Mouse (Mus musculus) hindbrain, embryonic 10.5 days (tissue): ENCODE results near the gene Prf1. TPM values are rescaled to one million over a fixed set of nuclear protein-coding genes. Genes with fewer than 3 reads are reported as not detected.

Experiments
- DNase-seq: peaks from one replicate; pipeline ENCODE4 v3.0.0-alpha.2; 2017; ENCODE audit warnings: low spot score
- H3K27ac ChIP-seq: fragments of 300-500 bp; sonication (generic); 2 replicates; pipeline ENCODE4 v1.5.1; 2016; ENCODE audit warnings: mild to moderate bottlenecking, moderate library complexity
- H3K27me3 ChIP-seq: fragments of 300-500 bp; sonication (generic); 2 replicates; pipeline ENCODE4 v1.6.1; 2016; ENCODE audit warnings: mild to moderate bottlenecking; ENCODE audit not compliant: poor library complexity, insufficient read depth, severe bottlenecking
- H3K36me3 ChIP-seq: fragments of 300-500 bp; sonication (generic); 2 replicates; pipeline ENCODE4 v1.6.1; 2016; ENCODE audit warnings: mild to moderate bottlenecking, moderate library complexity
- H3K4me1 ChIP-seq: fragments of 300-500 bp; sonication (generic); replicated peaks from 2 replicates; pipeline ENCODE4 v1.6.1; 2016; ENCODE audit warnings: mild to moderate bottlenecking
- H3K4me3 ChIP-seq: fragments of 300-500 bp; sonication (generic); 2 replicates; pipeline ENCODE4 v1.5.1; 2016; ENCODE audit warnings: mild to moderate bottlenecking, moderate library complexity
- H3K9me3 ChIP-seq: fragments of 300-500 bp; sonication (generic); 2 replicates; pipeline ENCODE4 v1.6.1; 2016; ENCODE audit warnings: mild to moderate bottlenecking, moderate library complexity
- WGBS: fragments of 180-500 bp; shearing (Covaris S2); methylation state at CpG from one replicate; pipeline ENCODE4 v1.1.7; 2016; 5-methylcytosine and 5-hydroxymethylcytosine counted together
- polyA plus RNA-seq: library from polyadenylated mRNA; unstranded; fragments of >200 nt; fragmentation: Nextera tagmentation; extraction: Ambion mirVana; gene quantifications from 2 replicates; pipeline ENCODE4 v1.2.1, GENCODE M21; 2016

The Prf1 gene
- polyA plus RNA-seq, 1 experiment from 2014 or later = not detected

DNA sequence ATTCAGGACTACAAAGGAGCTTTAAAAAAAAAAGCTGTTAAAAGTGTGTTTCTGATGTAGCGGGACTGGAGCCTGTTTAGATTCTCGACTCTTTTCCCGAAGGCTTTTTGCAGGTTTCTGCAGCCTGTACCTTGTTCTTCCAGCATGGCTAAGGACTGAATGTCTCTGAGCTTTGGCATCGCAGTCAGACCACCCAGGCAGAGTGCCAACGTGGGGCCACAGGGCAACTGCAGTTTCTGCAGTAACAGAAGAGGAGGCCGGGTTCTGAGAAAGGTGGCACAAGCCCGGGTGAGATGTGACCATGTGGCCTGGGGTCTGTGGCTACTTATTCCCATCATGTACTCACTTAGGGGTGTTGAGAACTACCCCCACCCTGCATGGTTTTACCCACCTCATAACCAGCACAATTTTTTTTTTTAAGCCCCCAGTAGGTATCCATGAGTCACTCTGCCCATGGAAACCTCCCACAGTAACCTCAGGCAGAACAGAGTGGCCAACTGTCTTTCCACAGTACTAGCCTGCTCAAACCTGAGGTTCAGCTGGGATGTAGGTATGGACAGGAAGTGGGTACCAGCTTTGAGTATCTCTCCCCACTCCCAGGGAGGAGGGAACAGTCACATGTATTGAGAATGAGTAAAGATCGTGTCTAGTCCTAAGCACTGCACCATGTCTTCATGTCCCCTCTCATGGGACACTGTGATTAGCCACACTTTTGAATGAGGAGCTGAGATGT lies 754 bp upstream of the Prf1 start:
- H3K27ac ChIP-seq = no peak overlapping the region
- no peaks in the 10 kb centered on the region for H3K9me3 ChIP-seq
- no peak for DNase-seq
- 88% methylated on average over 8 of the region's 8 CpGs for WGBS
- no peak overlapping the region for H3K4me3 ChIP-seq
- no peaks in the 10 kb centered on the region for H3K27me3 ChIP-seq
- H3K36me3 ChIP-seq = no peaks in the 10 kb centered on the region
- H3K4me1 ChIP-seq = no peaks in the 10 kb centered on the region

DNA sequence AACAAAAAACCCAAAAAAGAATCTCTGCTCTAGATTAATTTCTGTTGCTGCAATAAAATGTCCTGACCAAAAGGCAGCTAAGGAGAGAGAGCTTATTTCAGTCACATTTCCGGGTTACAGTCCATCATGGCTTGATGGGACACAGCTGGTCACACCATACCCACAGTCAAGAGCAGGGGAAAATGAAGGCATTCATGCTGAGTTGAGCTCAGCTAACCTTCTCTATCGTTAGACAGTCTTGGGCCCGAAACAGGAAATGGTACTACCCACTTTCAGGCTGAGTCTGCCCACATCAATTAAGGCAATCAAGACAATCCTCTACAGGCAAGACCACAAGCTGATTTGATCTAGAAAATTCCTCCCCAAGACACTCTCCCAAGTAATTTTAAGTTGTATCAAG lies 3.4 kb downstream of the Prf1 start:
- DNase-seq = no peak
- Histone ChIP-seq H3K4me3 (no peak overlapping the region), H3K9me3 (no peaks in the 10 kb centered on the region), H3K4me1 (no peaks in the 10 kb centered on the region), H3K27me3 (no peaks in the 10 kb centered on the region), H3K27ac (no peak overlapping the region), H3K36me3 (no peaks in the 10 kb centered on the region)
- 90% methylated on average over 3 of the region's 3 CpGs for WGBS

- no peak overlapping the region for H3K27ac ChIP-seq
- DNase-seq = no peak
- no peaks in the 10 kb centered on the region for H3K36me3 ChIP-seq
- peaks cover 13% of the 10 kb centered on the region for H3K4me1 ChIP-seq
- H3K9me3 ChIP-seq = no peaks in the 10 kb centered on the region
- H3K4me3 ChIP-seq = no peak overlapping the region
- 89% methylated on average over 6 of the region's 6 CpGs for WGBS
- no peaks in the 10 kb centered on the region for H3K27me3 ChIP-seq
Measured at GRCm38 (mm10) chr10:61304046-61304445, 6.4 kb downstream of the Prf1 start.

DNA sequence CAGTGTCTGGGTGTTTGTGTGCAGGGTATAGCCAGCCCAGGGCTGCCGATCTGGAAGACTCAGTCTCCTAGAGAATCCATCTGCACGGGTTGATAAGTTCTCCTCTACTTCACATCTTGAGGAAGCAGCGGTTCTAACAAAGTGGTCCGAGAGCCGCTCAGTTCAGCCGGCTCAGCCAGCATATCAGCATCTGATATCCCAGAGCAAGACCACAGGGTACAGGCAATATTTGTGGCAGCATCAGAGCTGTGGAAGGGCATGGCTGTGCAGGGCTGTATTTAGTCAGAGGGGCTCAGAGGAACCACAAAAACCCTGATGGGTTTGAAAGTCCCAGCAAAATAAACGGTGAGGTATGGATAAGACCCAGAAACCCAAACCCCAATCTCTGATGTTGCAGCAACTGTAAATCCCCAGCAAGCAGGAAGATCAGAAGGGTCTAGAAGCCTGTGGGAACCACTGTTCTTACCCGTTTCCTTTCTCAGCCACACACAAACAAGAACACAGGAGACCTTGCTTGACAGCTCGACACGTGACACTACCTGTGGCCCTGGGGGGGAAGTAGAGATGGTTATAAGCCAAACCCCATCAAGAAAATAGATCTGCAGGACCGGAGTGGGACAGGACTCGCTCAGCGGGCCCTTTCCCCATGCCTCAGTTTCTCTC lies 8.4 kb downstream of the Prf1 start:
- 0 out of 2 replicates have a peak overlapping the region, but pooled peaks have one; percentile 29 for H3K27ac ChIP-seq
- H3K9me3 ChIP-seq = no peaks in the 10 kb centered on the region
- 83% methylated on average over 13 of the region's 13 CpGs for WGBS
- DNase-seq = no peak
- peaks cover 20% of the 10 kb centered on the region for H3K4me1 ChIP-seq
- no peaks in the 10 kb centered on the region for H3K27me3 ChIP-seq
- no peak overlapping the region for H3K4me3 ChIP-seq
- H3K36me3 ChIP-seq = no peaks in the 10 kb centered on the region

DNA sequence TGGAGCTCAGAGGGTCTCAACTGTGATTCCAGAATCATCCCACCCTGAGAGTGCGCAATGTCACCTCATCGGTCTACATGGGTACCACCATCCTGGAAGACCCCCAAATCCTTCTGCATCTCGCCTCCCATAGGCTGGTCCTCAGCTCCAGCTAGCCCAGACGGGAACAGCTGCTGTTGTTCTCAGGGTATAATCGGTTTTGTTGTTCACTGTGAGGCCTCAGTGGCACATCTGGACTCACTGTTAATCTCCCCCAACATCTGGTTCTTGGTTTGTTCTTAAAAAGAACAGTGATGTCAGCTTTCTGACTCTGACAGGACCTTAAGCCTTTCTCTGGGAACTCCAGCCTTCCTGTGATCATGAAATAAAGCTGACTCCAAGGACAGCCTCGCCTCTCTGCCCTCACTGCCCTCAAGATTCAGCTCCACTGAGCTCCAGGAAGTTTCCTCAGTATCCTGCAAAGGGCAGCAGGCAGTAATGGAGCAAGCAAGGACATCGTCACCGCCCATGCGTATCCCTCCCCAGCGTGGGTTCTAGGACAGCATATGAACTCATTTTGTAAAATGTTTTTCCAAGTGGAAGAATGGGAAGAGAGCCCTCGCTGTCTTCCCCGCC lies 11.2 kb downstream of the Prf1 start:
- Histone ChIP-seq H3K27ac (no peak overlapping the region), H3K9me3 (no peaks in the 10 kb centered on the region), H3K36me3 (no peaks in the 10 kb centered on the region), H3K27me3 (no peaks in the 10 kb centered on the region), H3K4me3 (no peak overlapping the region), H3K4me1 (peaks cover 33% of the 10 kb centered on the region)
- 57% methylated on average over 12 of the region's 12 CpGs for WGBS
- no peak for DNase-seq

DNA sequence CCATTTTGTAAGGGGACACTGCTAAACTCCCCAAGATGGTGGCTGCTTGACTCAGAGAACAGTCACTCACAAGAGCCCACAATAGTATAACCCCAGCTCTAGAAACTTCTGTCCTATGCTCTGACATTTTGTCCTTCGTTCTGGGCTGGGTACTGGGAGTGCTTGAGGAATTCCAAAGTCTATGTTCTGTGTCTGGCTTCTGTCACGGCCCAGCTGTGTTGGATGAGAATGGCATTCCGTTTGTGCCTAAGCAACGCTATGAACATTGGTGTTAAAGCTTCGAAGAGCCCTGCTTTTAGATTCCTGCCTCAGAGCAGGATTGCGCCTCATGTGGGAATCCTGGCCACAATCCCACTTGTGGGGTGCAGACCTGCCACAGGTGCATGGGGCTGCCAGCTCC lies 14.5 kb downstream of the Prf1 start:
- 86% methylated on average over 6 of the region's 6 CpGs for WGBS

DNA sequence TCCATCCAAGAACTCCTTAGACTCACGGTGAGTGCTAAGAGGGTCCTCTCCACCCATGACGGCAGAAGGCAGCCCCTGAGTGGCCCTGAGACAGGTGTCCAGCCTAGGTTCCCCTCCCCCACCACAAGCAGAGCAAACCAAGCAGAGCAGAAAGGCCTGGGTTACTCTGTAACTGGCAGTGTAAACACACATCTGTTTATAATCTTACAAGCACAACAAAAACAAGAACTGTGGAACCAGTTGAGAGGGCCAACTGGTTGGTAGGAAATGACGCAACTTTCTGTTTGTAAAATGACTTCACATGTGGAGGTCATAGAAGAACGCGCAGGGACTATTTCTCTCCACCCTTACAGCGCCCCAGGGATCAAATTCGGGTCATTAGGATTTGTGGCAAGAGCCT lies 15.1 kb downstream of the Prf1 start:
- Histone ChIP-seq H3K4me3 (no peak overlapping the region), H3K4me1 (peaks cover 42% of the 10 kb centered on the region), H3K36me3 (no peaks in the 10 kb centered on the region), H3K27me3 (no peaks in the 10 kb centered on the region), H3K27ac (no peak overlapping the region), H3K9me3 (no peaks in the 10 kb centered on the region)
- DNase-seq = no peak
- 65% methylated on average over 7 of the region's 7 CpGs for WGBS

More for the DNA sequence above, 14.5 kb downstream of the Prf1 start:
- Histone ChIP-seq H3K4me1 (peaks cover 42% of the 10 kb centered on the region), H3K27ac (no peak overlapping the region), H3K4me3 (no peak overlapping the region), H3K9me3 (no peaks in the 10 kb centered on the region), H3K36me3 (no peaks in the 10 kb centered on the region), H3K27me3 (no peaks in the 10 kb centered on the region)
- no peak for DNase-seq

GRCm38 (mm10) chr10:61313750-61314149 lies 16.1 kb downstream of the Prf1 start:
- H3K9me3 ChIP-seq = no peaks in the 10 kb centered on the region
- no peak overlapping the region for H3K4me3 ChIP-seq
- H3K27me3 ChIP-seq = no peaks in the 10 kb centered on the region
- DNase-seq = no peak
- peaks cover 36% of the 10 kb centered on the region for H3K4me1 ChIP-seq
- H3K27ac ChIP-seq = no peak overlapping the region
- 63% methylated on average over 7 of the region's 7 CpGs for WGBS
- peaks cover 9% of the 10 kb centered on the region; the same call in 1 of the 2 replicates for H3K36me3 ChIP-seq

GRCm38 (mm10) chr10:61315324-61315880 lies 17.8 kb downstream of the Prf1 start:
- peaks cover 26% of the 10 kb centered on the region for H3K4me1 ChIP-seq
- peaks cover 24% of the 10 kb centered on the region for H3K36me3 ChIP-seq
- H3K9me3 ChIP-seq = no peaks in the 10 kb centered on the region
- no peaks in the 10 kb centered on the region for H3K27me3 ChIP-seq
- H3K4me3 ChIP-seq = no peak overlapping the region
- DNase-seq = no peak
- WGBS = 14% methylated on average over 9 of the region's 9 CpGs
- no peak overlapping the region for H3K27ac ChIP-seq

GRCm38 (mm10) chr10:61318527-61318926 lies 20.9 kb downstream of the Prf1 start:
- Histone ChIP-seq H3K27me3 (no peaks in the 10 kb centered on the region), H3K27ac (no peak overlapping the region), H3K4me3 (no peak overlapping the region), H3K4me1 (peaks cover 15% of the 10 kb centered on the region), H3K9me3 (0 out of 2 replicates have a peak, but pooled peaks cover 6% of the 10 kb centered on the region), H3K36me3 (peaks cover 54% of the 10 kb centered on the region)
- 92% methylated on average over 3 of the region's 3 CpGs for WGBS
- DNase-seq = no peak

GRCm38 (mm10) chr10:61324717-61325116 lies 27.1 kb downstream of the Prf1 start:
- peaks cover 50% of the 10 kb centered on the region for H3K36me3 ChIP-seq
- no peak overlapping the region for H3K27ac ChIP-seq
- WGBS = 75% methylated on average over 8 of the region's 8 CpGs
- no peak for DNase-seq
- H3K27me3 ChIP-seq = no peaks in the 10 kb centered on the region
- 0 out of 2 replicates have a peak, but pooled peaks cover 6% of the 10 kb centered on the region for H3K9me3 ChIP-seq
- peaks cover 38% of the 10 kb centered on the region for H3K4me1 ChIP-seq
- H3K4me3 ChIP-seq = no peak overlapping the region

GRCm38 (mm10) chr10:61325782-61326328 lies 28.2 kb downstream of the Prf1 start:
- 59% methylated on average over 9 of the region's 9 CpGs for WGBS
- Histone ChIP-seq H3K9me3 (0 out of 2 replicates have a peak, but pooled peaks cover 6% of the 10 kb centered on the region), H3K27ac (peak overlapping the region; percentile 35; the same call in 1 of the 2 replicates), H3K4me3 (no peak overlapping the region), H3K27me3 (no peaks in the 10 kb centered on the region), H3K4me1 (peaks cover 38% of the 10 kb centered on the region), H3K36me3 (peaks cover 39% of the 10 kb centered on the region)
- no peak for DNase-seq
